Mouse (Mus musculus) liver, postnatal 0 days (tissue): ENCODE data around the gene Lrrfip1.

Experiments used
- CTCF ChIP-seq: sonication (generic); IDR thresholded peaks from 2 replicates; pipeline ENCODE4 v1.5.1; 2016; ENCODE audit warnings: antibody characterized with exemption, low read depth
- EP300 ChIP-seq: IDR thresholded peaks from 2 replicates; pipeline ENCODE4 v1.6.1; 2016; ENCODE audit warnings: antibody characterized with exemption, low read depth, mild to moderate bottlenecking

- TF ChIP-seq CTCF (no peak), EP300 (no peak)
These were observed 97.3 kb downstream of the Lrrfip1 start for GRCm38 (mm10) chr1:91095853-91096252.
